Mouse (Mus musculus) bone marrow macrophage, adult 2 months (primary cell): ENCODE data around the gene Fam25c. TPM values are rescaled to one million over a fixed set of nuclear protein-coding genes. Genes with fewer than 3 reads are reported as not detected.

Experiments
- H3K27ac ChIP-seq: 2 replicates; pipeline ENCODE4 v1.5.1; 2012; ENCODE audit warnings: low read depth, low read length; ENCODE audit not compliant: insufficient read depth
- H3K4me1 ChIP-seq: 2 replicates; pipeline ENCODE4 v1.6.1; 2012; ENCODE audit warnings: low read length; ENCODE audit not compliant: control insufficient read depth, insufficient read depth
- H3K4me3 ChIP-seq: 2 replicates; pipeline ENCODE4 v1.5.1; 2012; ENCODE audit warnings: mild to moderate bottlenecking, low read length, moderate library complexity; ENCODE audit not compliant: insufficient read depth
- CTCF ChIP-seq: IDR thresholded peaks from 2 replicates; pipeline ENCODE4 v1.5.1; 2012; ENCODE audit warnings: low read depth, mild to moderate bottlenecking, low read length, moderate library complexity
- POLR2A ChIP-seq: IDR thresholded peaks from 2 replicates; pipeline ENCODE4 v1.6.1; 2012; ENCODE audit warnings: mild to moderate bottlenecking, low read depth, low read length, borderline replicate concordance
- polyA plus RNA-seq: library from polyadenylated mRNA; stranded (reverse); fragments of >200 nt; gene quantifications from 2 replicates; pipeline ENCODE4 v1.2.4, GENCODE M21; 2012; ENCODE audit not compliant: missing spikeins, insufficient read depth, insufficient read length

Gene Fam25c
- polyA plus RNA-seq = not detected in 2 replicates

GRCm38 (mm10) chr14:34355301-34355700, at the start of gene Fam25c:
Gene Fam25c (minus strand): TSS chr14:34355433.
- Histone ChIP-seq H3K4me1 (no peaks in the 10 kb centered on the region), H3K4me3 (no peak within 1 kb of the TSS), H3K27ac (no peak within 1 kb of the TSS)
- no peak for TF ChIP-seq POLR2A
- no peak for TF ChIP-seq CTCF

- TF ChIP-seq CTCF (no peak), POLR2A (no peak)
- Histone ChIP-seq H3K4me3 (no peak overlapping the region), H3K27ac (no peak overlapping the region), H3K4me1 (no peaks in the 10 kb centered on the region)
These were observed 48.2 kb upstream of the Fam25c start for GRCm38 (mm10) chr14:34403424-34403823.

- no peaks in the 10 kb centered on the region for H3K4me1 ChIP-seq
- TF ChIP-seq CTCF (no peak), POLR2A (no peak)
- H3K4me3 ChIP-seq = no peak overlapping the region
- no peak overlapping the region for H3K27ac ChIP-seq
These were observed 47.6 kb upstream of the Fam25c start for GRCm38 (mm10) chr14:34402871-34403270.

- no peak for TF ChIP-seq POLR2A
- peak; percentile 100 for TF ChIP-seq CTCF
- H3K4me3 ChIP-seq = no peak overlapping the region
- H3K27ac ChIP-seq = no peak overlapping the region
- H3K4me1 ChIP-seq = no peaks in the 10 kb centered on the region
These were observed 45.9 kb upstream of the Fam25c start for GRCm38 (mm10) chr14:34401135-34401534.

- TF ChIP-seq POLR2A (no peak), CTCF (no peak)
- Histone ChIP-seq H3K4me3 (no peak overlapping the region), H3K4me1 (no peaks in the 10 kb centered on the region), H3K27ac (no peak overlapping the region)
These were observed 44.8 kb upstream of the Fam25c start for GRCm38 (mm10) chr14:34400021-34400420.

- Histone ChIP-seq H3K4me1 (no peaks in the 10 kb centered on the region), H3K4me3 (no peak overlapping the region), H3K27ac (no peak overlapping the region)
- no peak for TF ChIP-seq POLR2A
- TF ChIP-seq CTCF = no peak
These were observed 44.1 kb upstream of the Fam25c start for GRCm38 (mm10) chr14:34399301-34399700.

GRCm38 (mm10) chr14:34398901-34399300, 43.7 kb upstream of the Fam25c start:
- TF ChIP-seq POLR2A (no peak), CTCF (no peak)

GRCm38 (mm10) chr14:34397871-34398270, 42.6 kb upstream of the Fam25c start:
- H3K27ac ChIP-seq = no peak overlapping the region
- TF ChIP-seq POLR2A (no peak), CTCF (no peak)
- H3K4me1 ChIP-seq = no peaks in the 10 kb centered on the region
- no peak overlapping the region for H3K4me3 ChIP-seq

More at GRCm38 (mm10) chr14:34398901-34399300, 43.7 kb upstream of the Fam25c start:
- Histone ChIP-seq H3K4me1 (no peaks in the 10 kb centered on the region), H3K4me3 (no peak overlapping the region), H3K27ac (no peak overlapping the region)

GRCm38 (mm10) chr14:34393295-34393694, 38.1 kb upstream of the Fam25c start:
- Histone ChIP-seq H3K27ac (no peak overlapping the region), H3K4me1 (no peaks in the 10 kb centered on the region), H3K4me3 (no peak overlapping the region)
- TF ChIP-seq CTCF = no peak

- Histone ChIP-seq H3K4me3 (no peak overlapping the region), H3K27ac (no peak overlapping the region), H3K4me1 (no peaks in the 10 kb centered on the region)
- no peak for TF ChIP-seq POLR2A
- TF ChIP-seq CTCF = no peak
These were observed 27.9 kb upstream of the Fam25c start for GRCm38 (mm10) chr14:34382921-34383704.
